Mouse (Mus musculus): ENCODE results near the gene Gnb3. TPM values are rescaled to one million over a fixed set of nuclear protein-coding genes. Genes with fewer than 3 reads are reported as not detected.
"Not testable (repeated sequence)": the region's sequence is repeated elsewhere in the genome, so short reads cannot be mapped to it uniquely, and the experiment has no call there.

The Gnb3 gene
- polyA plus RNA-seq, 1 experiment from 2014 or later: 0.93 TPM

DNA sequence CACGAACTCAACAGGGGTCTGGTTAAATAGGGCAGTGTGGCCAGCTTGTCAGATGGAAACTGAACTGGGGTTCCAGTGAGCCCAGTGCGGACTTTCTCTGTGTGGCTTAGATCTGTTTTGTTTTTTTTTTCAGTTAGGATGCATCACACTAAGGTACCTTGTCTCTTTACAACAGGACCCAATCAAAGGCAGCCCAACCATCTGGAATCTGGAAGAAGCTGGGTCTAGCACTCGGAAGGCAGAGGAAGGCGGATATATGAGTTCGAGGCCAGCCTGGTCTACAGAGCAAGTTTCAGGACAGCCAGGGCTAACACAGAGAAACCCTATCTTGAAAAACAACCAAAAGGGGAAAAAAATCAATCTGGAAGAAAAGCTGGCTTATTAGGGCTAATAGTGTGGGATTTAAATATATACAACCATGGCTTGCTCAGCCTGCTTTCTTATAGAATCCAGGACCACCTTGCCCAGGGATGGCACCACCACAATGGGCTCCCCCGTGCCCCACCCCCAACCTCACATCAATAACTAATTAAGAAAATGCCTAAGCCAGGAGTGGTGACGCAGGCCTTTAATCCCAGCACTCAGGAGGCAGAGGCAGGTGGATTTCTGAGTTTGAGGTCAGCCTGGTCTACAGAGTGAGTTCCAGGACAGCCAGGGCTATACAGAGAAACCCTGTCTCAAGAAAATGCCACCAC lies 33.5 kb downstream of the Gnb3 start:
- H3K4me1 ChIP-seq (replicated peaks): peaks cover 40% of the 10 kb centered on the region
- H3K36me3 ChIP-seq: peaks cover 12% of the 10 kb centered on the region
- no peaks in the 10 kb centered on the region for H3K27me3 ChIP-seq
- H3K9ac ChIP-seq: no peak overlapping the region
- no peaks in the 10 kb centered on the region for H3K9me3 ChIP-seq
- H3K4me2 ChIP-seq: peak overlapping the region; percentile 74
- no peak for ATAC-seq (ENCODE audit: low read depth)
- H3K4me3 ChIP-seq: peak overlapping the region; percentile 44
- peak overlapping the region; percentile 82 for H3K27ac ChIP-seq (replicated peaks)
- WGBS: 76% methylated on average over 7 of the region's 7 CpGs

DNA sequence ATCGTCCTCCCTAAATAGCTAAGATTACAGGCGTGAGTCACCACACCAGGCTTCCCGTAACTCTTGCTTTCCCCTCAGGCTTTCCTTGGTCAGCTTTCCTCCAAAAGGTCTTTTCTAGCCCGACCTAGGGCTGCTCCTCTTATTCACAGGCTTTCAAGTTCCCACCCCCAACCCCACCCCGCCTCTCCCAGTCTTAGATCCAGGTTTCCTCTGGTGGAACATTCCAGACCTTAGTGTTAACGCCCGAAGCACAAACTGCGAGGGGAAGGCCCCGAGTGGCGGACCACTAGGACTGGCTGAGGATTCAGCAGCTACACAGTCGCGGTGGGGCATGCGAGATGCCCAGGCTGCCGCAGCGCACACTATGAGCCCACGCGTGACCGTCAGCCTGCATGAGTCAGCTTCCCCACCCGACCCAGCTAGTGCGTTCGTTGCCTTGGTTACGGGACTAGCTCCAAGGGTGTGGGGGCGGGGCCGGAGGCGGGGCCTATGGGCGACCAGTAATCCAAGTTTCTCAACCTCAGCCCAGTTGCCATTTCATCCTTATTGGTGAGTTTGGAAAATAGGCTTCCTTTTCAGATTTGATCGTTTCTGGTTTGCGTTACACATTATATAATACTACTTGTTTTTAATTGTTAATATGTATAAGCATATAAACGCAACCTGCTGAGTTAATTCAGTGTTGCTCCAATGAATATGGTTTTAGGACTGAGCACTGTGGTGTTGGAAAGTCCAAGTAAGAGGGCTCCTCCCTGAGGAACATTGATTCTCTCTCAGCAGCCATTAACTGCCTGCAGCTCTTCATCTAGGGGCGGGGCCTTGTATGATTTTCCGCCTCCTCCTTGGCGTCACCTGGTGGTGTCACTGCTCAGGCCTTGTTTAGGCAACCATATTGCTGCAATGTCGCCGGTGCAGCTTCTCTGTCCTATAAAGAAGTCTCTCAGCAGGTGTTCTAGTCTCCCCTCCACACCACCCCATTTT lies 34.4 kb downstream of the Gnb3 start:
- Histone ChIP-seq H3K9me3 (no peaks in the 10 kb centered on the region), H3K27ac (replicated peaks) (peak overlapping the region; percentile 82), H3K36me3 (peaks cover 5% of the 10 kb centered on the region; the same call in 1 of the 2 replicates), H3K4me1 (replicated peaks) (peaks cover 40% of the 10 kb centered on the region), H3K27me3 (no peaks in the 10 kb centered on the region), H3K9ac (peak overlapping the region; percentile 69), H3K4me3 (peak overlapping the region; percentile 44), H3K4me2 (peak overlapping the region; percentile 74)
- ATAC-seq (ENCODE audit: low read depth): peak; percentile 80
- 2% methylated on average over 34 of the region's 34 CpGs for WGBS

GRCm38 (mm10) chr6:124804341-124804740 lies 35.7 kb downstream of the Gnb3 start:
- no peak for ATAC-seq (ENCODE audit: low read depth)
- H3K9ac ChIP-seq: no peak overlapping the region
- WGBS: 90% methylated on average over 3 of the region's 3 CpGs

DNA sequence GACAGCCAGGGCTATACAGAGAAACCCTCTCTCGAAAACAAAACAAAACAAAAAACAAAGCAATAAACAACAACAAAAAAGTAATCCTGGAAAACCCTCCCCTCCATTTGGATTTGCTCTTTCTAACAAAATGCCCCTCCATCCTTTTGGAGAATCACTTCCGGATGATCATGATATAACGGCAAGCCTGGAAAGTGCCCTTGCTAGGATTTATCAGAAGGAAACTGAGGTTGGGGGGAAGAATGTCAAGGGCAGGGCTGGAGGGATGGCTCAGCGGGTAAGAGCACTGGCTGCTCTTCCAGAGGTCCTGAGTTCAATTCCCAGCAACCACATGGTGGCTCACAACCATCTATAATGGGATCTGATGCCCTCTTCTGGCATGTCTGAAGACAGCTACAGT lies 36.4 kb downstream of the Gnb3 start:
- ATAC-seq (ENCODE audit: low read depth); H3K27ac ChIP-seq (replicated peaks); H3K27me3 ChIP-seq; H3K9me3 ChIP-seq; H3K4me3 ChIP-seq; H3K9ac ChIP-seq; H3K4me2 ChIP-seq; H3K36me3 ChIP-seq: not testable (repeated sequence)
- peaks cover 23% of the 10 kb centered on the region for H3K4me1 ChIP-seq (replicated peaks)
- 95% methylated on average over 4 of the region's 4 CpGs for WGBS

More at GRCm38 (mm10) chr6:124804341-124804740, 35.7 kb downstream of the Gnb3 start:
- Histone ChIP-seq H3K9me3 (no peaks in the 10 kb centered on the region), H3K36me3 (no peaks in the 10 kb centered on the region), H3K4me2 (no peak overlapping the region), H3K4me3 (no peak overlapping the region), H3K27ac (replicated peaks) (no peak overlapping the region), H3K4me1 (replicated peaks) (peaks cover 30% of the 10 kb centered on the region), H3K27me3 (no peaks in the 10 kb centered on the region)

DNA sequence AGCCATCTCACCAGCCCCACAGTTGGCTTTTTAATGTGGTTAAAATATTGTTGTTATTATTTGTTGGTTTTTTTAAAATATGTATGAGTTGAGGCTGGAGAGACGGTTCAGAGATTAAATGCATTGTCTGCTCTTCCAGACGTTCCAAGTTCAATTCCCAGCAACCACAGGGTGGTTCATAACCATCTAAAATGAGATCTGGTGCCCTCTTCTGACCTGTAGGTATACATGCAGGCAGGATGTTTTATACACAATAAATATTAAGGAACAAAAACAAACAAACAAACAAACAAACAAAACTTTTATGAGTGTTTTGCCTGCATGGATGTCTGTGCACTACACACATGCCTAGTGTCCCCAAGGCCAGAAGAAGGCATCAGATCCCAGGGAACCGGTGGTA lies 37.0 kb downstream of the Gnb3 start:
- no peaks in the 10 kb centered on the region for H3K27me3 ChIP-seq
- H3K9ac ChIP-seq: no peak overlapping the region
- H3K4me1 ChIP-seq (replicated peaks): peaks cover 17% of the 10 kb centered on the region
- H3K27ac ChIP-seq (replicated peaks): no peak overlapping the region
- no peak for ATAC-seq (ENCODE audit: low read depth)
- no peaks in the 10 kb centered on the region for H3K36me3 ChIP-seq
- no peaks in the 10 kb centered on the region for H3K9me3 ChIP-seq
- no peak overlapping the region for H3K4me2 ChIP-seq
- no peak overlapping the region for H3K4me3 ChIP-seq
- 75% methylated on average over 3 of the region's 3 CpGs for WGBS

- not testable (repeated sequence) for ATAC-seq (ENCODE audit: low read depth); H3K27me3 ChIP-seq; H3K4me3 ChIP-seq; H3K27ac ChIP-seq (replicated peaks); H3K9ac ChIP-seq; H3K36me3 ChIP-seq; H3K9me3 ChIP-seq
- Histone ChIP-seq H3K4me1 (replicated peaks) (peaks cover 16% of the 10 kb centered on the region; the same call in 1 of the 2 replicates), H3K4me2 (0 out of 2 replicates have a peak overlapping the region, but pooled peaks have one; percentile 20)
- WGBS: 19% methylated on average over 6 of the region's 9 CpGs
Observed at GRCm38 (mm10) chr6:124802400-124802799, 37.7 kb downstream of the Gnb3 start.

DNA sequence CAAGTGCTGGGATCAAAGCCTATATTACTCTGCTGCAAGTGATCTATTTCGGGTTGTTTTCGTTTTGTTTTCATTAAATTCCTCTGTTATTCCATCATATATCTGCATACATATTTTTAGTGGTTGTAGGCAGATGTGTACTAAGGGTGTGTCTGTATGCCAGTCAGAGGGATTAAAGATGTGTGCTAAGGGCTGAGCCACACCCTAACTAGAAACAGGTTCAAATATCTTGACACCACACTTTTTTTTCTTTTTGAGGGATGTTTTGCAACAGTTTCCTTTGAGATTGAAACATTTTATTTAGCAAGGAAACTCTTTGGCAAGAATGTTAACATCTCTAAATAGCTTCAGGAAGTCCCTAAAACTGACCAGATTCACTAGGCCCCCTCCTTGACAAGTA lies 43.9 kb downstream of the Gnb3 start:
- ATAC-seq (ENCODE audit: low read depth): no peak
- WGBS: 85% methylated on average over 2 of the region's 2 CpGs

DNA sequence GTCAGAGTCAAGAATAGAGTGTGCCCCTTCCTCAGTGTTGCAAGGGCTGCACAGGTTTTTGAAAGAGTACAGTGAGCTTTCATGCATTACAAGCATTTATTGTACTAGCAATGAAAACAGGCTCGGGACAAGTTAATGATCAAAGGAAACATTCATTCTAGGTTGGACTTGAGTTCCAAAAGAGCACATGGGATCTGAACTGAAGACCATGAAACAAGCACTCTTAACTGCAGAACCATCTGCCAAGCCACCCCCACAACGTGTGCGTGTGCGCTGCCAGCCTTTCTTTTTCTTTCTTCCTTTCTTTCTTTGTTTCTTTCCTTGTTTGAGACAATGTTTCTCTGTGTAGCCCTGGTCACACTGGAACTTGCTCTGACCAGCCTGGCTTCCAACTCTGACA lies 44.3 kb downstream of the Gnb3 start:
- H3K27me3 ChIP-seq: no peaks in the 10 kb centered on the region
- no peaks in the 10 kb centered on the region for H3K36me3 ChIP-seq
- H3K4me3 ChIP-seq: no peak overlapping the region
- WGBS: 64% methylated on average over 4 of the region's 4 CpGs
- no peaks in the 10 kb centered on the region for H3K9me3 ChIP-seq
- no peaks in the 10 kb centered on the region for H3K4me1 ChIP-seq (replicated peaks)
- H3K27ac ChIP-seq (replicated peaks): no peak overlapping the region
- no peak overlapping the region for H3K4me2 ChIP-seq
- no peak overlapping the region for H3K9ac ChIP-seq
- ATAC-seq (ENCODE audit: low read depth): no peak

More for the DNA sequence above, 43.9 kb downstream of the Gnb3 start:
- no peaks in the 10 kb centered on the region for H3K27me3 ChIP-seq
- no peaks in the 10 kb centered on the region for H3K36me3 ChIP-seq
- no peak overlapping the region for H3K4me2 ChIP-seq
- no peaks in the 10 kb centered on the region for H3K4me1 ChIP-seq (replicated peaks)
- H3K9ac ChIP-seq: no peak overlapping the region
- H3K4me3 ChIP-seq: no peak overlapping the region
- no peaks in the 10 kb centered on the region for H3K9me3 ChIP-seq
- no peak overlapping the region for H3K27ac ChIP-seq (replicated peaks)

- Histone ChIP-seq H3K9ac (no peak overlapping the region), H3K27ac (replicated peaks) (no peak overlapping the region), H3K4me2 (no peak overlapping the region), H3K36me3 (no peaks in the 10 kb centered on the region), H3K4me3 (no peak overlapping the region), H3K4me1 (replicated peaks) (no peaks in the 10 kb centered on the region), H3K9me3 (no peaks in the 10 kb centered on the region), H3K27me3 (no peaks in the 10 kb centered on the region)
- no peak for ATAC-seq (ENCODE audit: low read depth)
- 79% methylated on average over 3 of the region's 3 CpGs for WGBS
Observed at GRCm38 (mm10) chr6:124791911-124792310, 48.2 kb downstream of the Gnb3 start.

- no peak overlapping the region for H3K4me2 ChIP-seq
- H3K4me1 ChIP-seq (replicated peaks): no peaks in the 10 kb centered on the region
- ATAC-seq (ENCODE audit: low read depth): no peak
- no peaks in the 10 kb centered on the region for H3K27me3 ChIP-seq
- H3K4me3 ChIP-seq: no peak overlapping the region
- WGBS: 78% methylated on average over 4 of the region's 4 CpGs
- no peaks in the 10 kb centered on the region for H3K36me3 ChIP-seq
- H3K9ac ChIP-seq: no peak overlapping the region
- H3K9me3 ChIP-seq: no peaks in the 10 kb centered on the region
- no peak overlapping the region for H3K27ac ChIP-seq (replicated peaks)
Observed at GRCm38 (mm10) chr6:124790121-124790520, 50.0 kb downstream of the Gnb3 start.

GRCm38 (mm10) chr6:124789519-124789918 lies 50.6 kb downstream of the Gnb3 start:
- no peaks in the 10 kb centered on the region for H3K27me3 ChIP-seq
- ATAC-seq (ENCODE audit: low read depth): no peak
- no peak overlapping the region for H3K9ac ChIP-seq
- H3K4me1 ChIP-seq (replicated peaks): no peaks in the 10 kb centered on the region
- no peak overlapping the region for H3K4me2 ChIP-seq
- no peak overlapping the region for H3K4me3 ChIP-seq
- H3K9me3 ChIP-seq: no peaks in the 10 kb centered on the region
- no peak overlapping the region for H3K27ac ChIP-seq (replicated peaks)
- H3K36me3 ChIP-seq: no peaks in the 10 kb centered on the region
- 85% methylated on average over 4 of the region's 4 CpGs for WGBS

- ATAC-seq (ENCODE audit: low read depth): no peak
- Histone ChIP-seq H3K36me3 (no peaks in the 10 kb centered on the region), H3K4me3 (no peak overlapping the region), H3K27ac (replicated peaks) (no peak overlapping the region), H3K9me3 (no peaks in the 10 kb centered on the region), H3K4me1 (replicated peaks) (no peaks in the 10 kb centered on the region; the same call in 1 of the 2 replicates), H3K27me3 (no peaks in the 10 kb centered on the region), H3K9ac (no peak overlapping the region), H3K4me2 (no peak overlapping the region)
- 81% methylated on average over 10 of the region's 10 CpGs for WGBS
Observed at GRCm38 (mm10) chr6:124787722-124788121, 52.4 kb downstream of the Gnb3 start.

All from neural tube, embryonic 13.5 days (tissue).